Mouse (Mus musculus) intestine, postnatal 0 days (tissue): ENCODE data around the gene Parp9. TPM values are rescaled to one million over a fixed set of nuclear protein-coding genes. Genes with fewer than 3 reads are reported as not detected.
"Not testable (repeated sequence)": the region's sequence is repeated elsewhere in the genome, so short reads cannot be mapped to it uniquely, and the experiment has no call there.

Source experiments
- ATAC-seq: fragments of 200-750 bp; cut with Nextera tagmentation; 2 replicates; pipeline ENCODE4 v1.8.0; 2017; ENCODE audit warnings: mild to moderate bottlenecking, moderate TSS enrichment, moderate library complexity
- H3K27ac ChIP-seq: fragments of 300-500 bp; sonication (generic); 2 replicates; pipeline ENCODE4 v1.5.1; 2014; ENCODE audit warnings: mild to moderate bottlenecking, low read depth, low read length, moderate library complexity
- H3K27me3 ChIP-seq: fragments of 300-500 bp; sonication (generic); replicated peaks from 2 replicates; pipeline ENCODE4 v1.6.1; 2014; ENCODE audit warnings: low read length, mixed read lengths; ENCODE audit not compliant: control insufficient read depth, insufficient read depth
- H3K36me3 ChIP-seq: fragments of 300-500 bp; sonication (generic); 2 replicates; pipeline ENCODE4 v1.6.1; 2014; ENCODE audit warnings: mild to moderate bottlenecking, moderate library complexity; ENCODE audit not compliant: control insufficient read depth, insufficient read depth
- H3K4me1 ChIP-seq: fragments of 300-500 bp; sonication (generic); replicated peaks from 2 replicates; pipeline ENCODE4 v1.6.1; 2014; ENCODE audit warnings: antibody characterized with exemption, low read length, mixed read lengths; ENCODE audit not compliant: control insufficient read depth, insufficient read depth
- H3K4me2 ChIP-seq: fragments of 300-500 bp; sonication (generic); replicated peaks from 2 replicates; pipeline ENCODE4 v1.6.1; 2014; ENCODE audit warnings: low read depth, mild to moderate bottlenecking, moderate library complexity
- H3K4me3 ChIP-seq: fragments of 300-500 bp; sonication (generic); 2 replicates; pipeline ENCODE4 v1.5.1; 2014; ENCODE audit warnings: low read depth, low read length
- H3K9ac ChIP-seq: fragments of 300-500 bp; sonication (generic); 2 replicates; pipeline ENCODE4 v1.6.1; 2014; ENCODE audit warnings: mild to moderate bottlenecking, low read depth, low read length
- H3K9me3 ChIP-seq: fragments of 300-500 bp; sonication (generic); 2 replicates; pipeline ENCODE4 v1.6.1; 2016; ENCODE audit warnings: mixed run types; ENCODE audit not compliant: control insufficient read depth
- CTCF ChIP-seq: sonication (generic); IDR thresholded peaks from 2 replicates; pipeline ENCODE4 v1.5.1; 2016; ENCODE audit warnings: low read depth, mild to moderate bottlenecking, control low read depth, antibody characterized with exemption, moderate library complexity
- WGBS: fragments of 180-500 bp; shearing (Covaris S2); extraction: QIAGEN DNeasy Blood & Tissue Kit; methylation state at CpG from one replicate; pipeline ENCODE4 v1.1.7; 2014; 5-methylcytosine and 5-hydroxymethylcytosine counted together
- polyA plus RNA-seq: library from polyadenylated mRNA; unstranded; fragments of >200 nt; fragmentation: Nextera tagmentation; extraction: Ambion mirVana; gene quantifications from 2 replicates; pipeline ENCODE4 v1.2.1, GENCODE M21; 2015

Gene Parp9
- polyA plus RNA-seq = 29.2 and 29.9 TPM in 2 replicates

DNA sequence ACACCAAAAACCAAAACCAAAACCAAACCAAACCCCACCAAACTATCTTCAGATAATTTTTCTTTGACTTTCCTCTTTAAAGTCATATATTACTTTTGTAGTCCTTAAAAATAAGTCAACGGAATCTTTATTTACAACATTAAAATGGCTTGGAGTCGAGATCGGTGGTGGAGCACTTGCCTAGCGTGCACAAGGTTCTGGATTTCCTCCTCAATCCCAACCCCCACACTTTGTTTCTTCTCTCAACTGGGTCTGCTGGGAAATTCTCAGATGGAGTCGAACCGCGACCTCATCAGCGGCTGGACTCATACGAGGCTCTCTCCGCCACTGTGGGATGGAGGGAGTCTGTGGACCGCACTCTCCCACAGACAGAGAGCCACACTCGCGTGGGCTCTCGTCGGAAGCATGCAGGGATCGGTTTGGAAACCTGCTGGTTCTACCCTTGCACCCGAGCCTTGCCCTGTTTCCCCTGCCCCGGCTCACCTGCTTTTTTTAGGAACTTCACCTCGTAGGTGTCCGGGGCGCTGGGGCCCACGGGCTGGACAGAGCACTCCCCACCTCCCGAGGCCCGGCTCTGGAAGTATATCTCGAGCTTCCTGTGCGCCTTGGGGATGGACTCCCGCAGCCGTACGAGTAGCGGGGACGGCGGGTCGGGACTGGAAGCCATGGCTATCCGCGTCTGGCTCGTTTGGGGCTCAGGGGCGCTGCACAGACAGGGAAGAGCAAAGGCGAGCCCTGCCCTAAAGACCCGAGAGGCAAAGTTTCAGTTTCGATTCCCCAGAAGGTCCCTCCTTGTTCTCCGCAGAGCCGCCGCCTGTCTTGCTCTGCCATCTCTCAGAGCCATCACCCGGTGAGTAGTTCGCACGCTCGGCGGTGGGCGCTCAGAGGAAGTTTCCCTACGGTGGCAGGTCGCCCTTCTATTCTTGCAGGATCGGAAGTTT is at the start of gene Parp9, which contains the start of gene Dtx3l:
TSS of gene Parp9 (plus strand) at position 260 of the 941 bp plus-strand sequence.
TSS of gene Dtx3l (minus strand) at position 941 of the 941 bp plus-strand sequence.
- Histone ChIP-seq H3K4me2 (peak within 1 kb of the TSS; percentile 81), H3K27me3 (no peaks in the 10 kb centered on the region), H3K9me3 (no peaks in the 10 kb centered on the region), H3K9ac (peak within 1 kb of the TSS; percentile 90), H3K4me1 (no peaks in the 10 kb centered on the region), H3K4me3 (peak within 1 kb of the TSS; percentile 81), H3K27ac (peak within 1 kb of the TSS; percentile 87), H3K36me3 (peaks cover 40% of the 10 kb centered on the region)
- peak; percentile 80 for ATAC-seq
- no peak for TF ChIP-seq CTCF
- WGBS = under 1% methylated on average over 52 of the region's 52 CpGs

DNA sequence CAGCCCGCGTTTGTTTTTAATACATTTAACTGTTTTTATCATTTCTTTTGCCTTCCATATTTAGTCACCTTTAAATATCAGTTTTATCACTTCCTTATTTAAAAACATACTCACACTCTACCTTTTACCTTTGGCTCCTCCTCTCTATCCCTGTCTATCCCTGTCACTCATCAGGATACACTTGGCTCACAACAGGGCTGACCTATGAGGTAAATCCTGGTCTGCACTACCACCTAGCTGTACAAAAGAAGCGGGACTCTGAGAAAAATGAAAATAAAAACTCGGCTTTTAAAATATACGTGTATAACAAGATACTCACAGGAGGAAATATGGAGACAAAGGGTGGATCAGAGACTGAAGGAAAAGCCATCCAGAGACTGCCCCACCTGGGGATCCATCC is 49.4 kb upstream of the Parp9 start:
- Histone ChIP-seq H3K27me3 (no peaks in the 10 kb centered on the region), H3K9ac (no peak overlapping the region), H3K4me3 (no peak overlapping the region), H3K4me2 (no peak overlapping the region), H3K36me3 (no peaks in the 10 kb centered on the region), H3K4me1 (no peaks in the 10 kb centered on the region), H3K27ac (no peak overlapping the region), H3K9me3 (no peaks in the 10 kb centered on the region)
- no peak for TF ChIP-seq CTCF
- ATAC-seq = no peak
- 92% methylated on average over 5 of the region's 5 CpGs for WGBS

DNA sequence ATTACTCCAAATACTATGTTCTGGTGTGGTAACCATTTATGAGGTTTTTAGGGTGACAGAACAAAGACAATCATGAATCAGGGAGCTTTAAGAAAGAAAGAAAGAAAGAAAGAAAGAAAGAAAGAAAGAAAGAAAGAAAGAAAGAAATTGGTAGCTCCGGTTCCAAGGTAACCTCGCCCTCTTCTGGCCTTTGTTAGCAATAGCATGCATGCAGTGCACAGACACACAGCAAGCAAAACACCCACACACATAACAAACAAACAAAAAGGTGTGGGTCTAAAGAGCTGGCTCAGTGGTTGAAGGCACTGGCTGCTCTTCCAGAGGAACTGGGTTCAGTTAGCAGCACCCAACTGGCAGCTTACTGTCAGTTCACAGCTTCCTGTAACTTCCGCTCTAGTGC is 47.6 kb upstream of the Parp9 start:
- no peak overlapping the region for H3K4me3 ChIP-seq
- H3K9ac ChIP-seq = no peak overlapping the region
- no peak overlapping the region for H3K27ac ChIP-seq
- H3K9me3 ChIP-seq = no peaks in the 10 kb centered on the region
- WGBS = 82% methylated on average over 3 of the region's 3 CpGs
- H3K36me3 ChIP-seq = no peaks in the 10 kb centered on the region
- no peaks in the 10 kb centered on the region for H3K4me1 ChIP-seq
- no peak for ATAC-seq
- no peaks in the 10 kb centered on the region for H3K27me3 ChIP-seq
- peak; percentile 65 for TF ChIP-seq CTCF
- H3K4me2 ChIP-seq = no peak overlapping the region

DNA sequence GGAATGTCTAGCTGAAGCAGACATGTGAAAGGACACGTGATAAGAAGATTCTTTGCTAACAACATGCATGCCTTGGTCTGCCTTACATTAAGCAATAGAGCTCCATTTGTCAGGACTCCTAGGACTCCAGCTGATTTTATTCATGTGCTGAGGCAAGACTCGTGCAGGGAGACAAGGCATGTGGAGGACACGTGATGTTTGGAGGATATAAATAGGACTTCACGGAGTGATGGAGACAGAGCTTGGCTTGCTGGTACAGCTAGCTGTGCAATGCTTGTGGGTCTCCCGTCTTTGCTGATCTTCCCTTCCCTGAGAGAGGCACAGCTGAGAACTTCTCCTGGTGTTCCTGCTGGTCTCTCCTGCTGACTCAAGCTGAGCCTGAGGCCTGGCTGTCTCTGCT is 46.7 kb upstream of the Parp9 start:
- H3K27ac ChIP-seq, H3K4me2 ChIP-seq, H3K9ac ChIP-seq, H3K9me3 ChIP-seq, H3K36me3 ChIP-seq, ATAC-seq, H3K4me3 ChIP-seq, H3K4me1 ChIP-seq, H3K27me3 ChIP-seq: not testable (repeated sequence)
- WGBS = 84% methylated on average over 5 of the region's 5 CpGs

DNA sequence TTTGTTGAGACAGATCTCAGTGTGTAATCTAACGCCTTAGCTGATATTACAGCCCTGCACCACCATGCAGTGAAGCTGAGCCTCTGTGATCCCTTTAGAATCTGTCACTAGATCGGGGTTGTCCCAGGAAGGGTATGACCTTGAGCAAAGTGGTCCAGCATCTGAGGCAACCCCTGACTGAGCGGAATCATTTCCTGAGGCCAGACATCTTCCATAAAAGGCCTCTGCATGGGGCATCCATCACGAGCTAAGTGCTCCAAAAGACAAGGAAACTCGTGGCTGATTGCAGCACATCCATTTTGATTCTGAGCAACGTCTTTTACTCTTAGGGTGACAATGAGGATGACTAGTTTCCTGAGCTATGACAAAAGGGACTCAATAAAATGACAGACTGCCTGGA is 43.3 kb upstream of the Parp9 start:
- no peak for TF ChIP-seq CTCF
- H3K4me3 ChIP-seq = no peak overlapping the region
- no peaks in the 10 kb centered on the region for H3K27me3 ChIP-seq
- no peak overlapping the region for H3K4me2 ChIP-seq
- H3K4me1 ChIP-seq = no peaks in the 10 kb centered on the region
- no peak overlapping the region for H3K27ac ChIP-seq
- H3K9me3 ChIP-seq = 0 out of 2 replicates have a peak, but pooled peaks cover 3% of the 10 kb centered on the region
- WGBS = 59% methylated on average over 6 of the region's 6 CpGs
- no peaks in the 10 kb centered on the region for H3K36me3 ChIP-seq
- no peak overlapping the region for H3K9ac ChIP-seq
- ATAC-seq = no peak

DNA sequence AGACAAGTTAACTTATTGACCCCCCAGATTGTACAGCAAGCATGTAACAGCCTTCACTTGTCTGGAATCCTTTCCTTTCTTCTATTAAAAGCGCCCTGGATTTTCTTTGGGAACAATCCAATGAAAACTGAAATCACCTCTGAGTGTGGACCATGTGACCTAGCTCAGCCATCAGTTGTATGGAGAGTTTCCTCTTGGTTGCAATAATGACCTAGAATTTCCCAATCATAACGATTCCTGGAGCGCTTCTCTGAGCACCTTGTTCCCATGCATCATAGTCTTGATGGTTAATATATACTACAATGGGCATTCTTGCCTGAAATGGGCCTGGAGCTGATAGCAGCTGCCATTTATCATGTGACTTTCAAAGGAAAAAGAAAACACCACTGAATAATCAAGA is 37.7 kb upstream of the Parp9 start:
- Histone ChIP-seq H3K27ac (no peak overlapping the region), H3K36me3 (no peaks in the 10 kb centered on the region), H3K27me3 (no peaks in the 10 kb centered on the region), H3K9ac (no peak overlapping the region), H3K4me2 (no peak overlapping the region), H3K4me1 (no peaks in the 10 kb centered on the region), H3K4me3 (no peak overlapping the region), H3K9me3 (0 out of 2 replicates have a peak, but pooled peaks cover 3% of the 10 kb centered on the region)
- 66% methylated on average over 3 of the region's 3 CpGs for WGBS
- no peak for TF ChIP-seq CTCF
- ATAC-seq = no peak
